Mouse (Mus musculus): ENCODE measurements at regions not wholly inside any gene's neighbourhood (a gene's known extent, or its start where the extent isn't known, plus 50 kb on each side); places are given as distances from the start of the nearest gene placed in this dataset.

DNA sequence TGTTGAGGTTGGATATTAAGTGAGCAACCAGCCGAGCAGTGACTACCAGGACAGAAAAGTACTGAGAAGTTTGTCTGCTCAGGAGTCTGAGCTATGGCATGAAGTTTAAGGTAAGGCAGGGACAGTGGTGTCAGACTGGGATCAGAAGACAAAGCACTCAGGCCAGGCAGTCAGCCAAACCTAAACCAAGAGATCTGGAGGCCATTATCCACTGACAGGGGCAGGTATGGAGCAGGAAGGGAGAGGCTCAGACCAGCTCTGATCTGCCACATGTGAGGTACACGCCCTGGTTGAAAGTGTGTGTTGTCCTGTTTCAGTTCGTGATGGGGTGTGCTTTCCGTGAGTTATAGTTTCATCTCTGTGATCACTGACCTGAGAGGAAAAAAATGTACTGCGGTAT lies 437.2 kb upstream of the Trpc7 start:
- DNase-seq (ENCODE audit: low spot score) (no peak), ATAC-seq (replicated peaks; ENCODE audit: low FRiP score, low TSS enrichment, low read depth) (no peak)
- H3K4me3 ChIP-seq (ENCODE audit: low read depth, low read length), result no peak overlapping the region

GRCm38 (mm10) chr13:57331868-57332267 lies 436.1 kb upstream of the Trpc7 start:
- DNase-seq (ENCODE audit: low spot score), result no peak
- H3K4me3 ChIP-seq (ENCODE audit: low read depth, low read length), result no peak overlapping the region
- 50% methylated on average over 5 of the region's 5 CpGs for WGBS

More for the DNA sequence above, 437.2 kb upstream of the Trpc7 start:
- Histone ChIP-seq H3K4me2 (ENCODE audit: low read length) (no peak overlapping the region), H3K9me3 (ENCODE audit: control insufficient read depth, low read length) (no peaks in the 10 kb centered on the region), H3K36me3 (ENCODE audit: control insufficient read depth, insufficient read depth, low read length) (no peaks in the 10 kb centered on the region), H3K27ac (ENCODE audit: low read depth) (no peak overlapping the region), H3K4me1 (replicated peaks; ENCODE audit: control insufficient read depth, insufficient read depth, low read length) (no peaks in the 10 kb centered on the region), H3K27me3 (replicated peaks; ENCODE audit: control insufficient read depth, insufficient read depth, low read length) (no peaks in the 10 kb centered on the region), H3K9ac (ENCODE audit: low read length) (no peak overlapping the region)
- 67% methylated on average over 5 of the region's 5 CpGs for WGBS

DNA sequence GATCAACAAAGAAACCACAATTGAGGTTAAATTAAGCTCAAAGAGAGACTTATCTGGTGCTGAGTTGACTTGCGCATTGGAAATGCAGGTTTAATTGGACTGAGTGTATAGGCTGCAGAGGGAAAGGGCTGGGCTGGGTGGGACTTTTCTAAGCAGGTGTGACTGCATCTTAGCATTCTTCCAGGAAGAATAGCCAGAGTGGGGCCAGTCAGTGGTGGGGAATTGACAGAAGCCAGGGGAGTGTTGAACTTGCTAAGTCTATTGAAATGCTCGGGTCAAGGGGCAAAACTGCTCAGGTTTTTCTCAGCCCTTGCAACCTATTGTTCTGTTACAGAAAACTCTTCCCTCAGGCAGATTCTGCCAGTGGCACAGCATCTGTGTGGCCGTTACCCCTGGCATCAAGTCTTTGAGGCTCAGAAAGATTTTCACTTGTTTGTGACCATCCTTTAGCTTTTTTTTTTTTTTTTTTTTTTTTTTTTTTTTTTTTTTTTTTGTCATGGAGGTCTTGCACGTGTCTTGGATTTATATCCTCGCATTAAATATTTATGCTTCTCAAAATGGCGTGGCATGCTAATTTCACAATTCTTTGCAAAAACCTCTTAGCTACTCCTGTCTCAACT lies 429.6 kb upstream of the Trpc7 start:
- Histone ChIP-seq H3K4me3 (ENCODE audit: low read depth, low read length) (no peak overlapping the region), H3K36me3 (ENCODE audit: control insufficient read depth, insufficient read depth, low read length) (no peaks in the 10 kb centered on the region), H3K9ac (ENCODE audit: low read length) (no peak overlapping the region), H3K9me3 (ENCODE audit: control insufficient read depth, low read length) (no peaks in the 10 kb centered on the region), H3K27me3 (replicated peaks; ENCODE audit: control insufficient read depth, insufficient read depth, low read length) (no peaks in the 10 kb centered on the region), H3K4me1 (replicated peaks; ENCODE audit: control insufficient read depth, insufficient read depth, low read length) (no peaks in the 10 kb centered on the region), H3K4me2 (ENCODE audit: low read length) (no peak overlapping the region), H3K27ac (ENCODE audit: low read depth) (no peak overlapping the region)
- ATAC-seq (replicated peaks; ENCODE audit: low FRiP score, low TSS enrichment, low read depth) (no peak), DNase-seq (ENCODE audit: low spot score) (no peak)
- WGBS, result 81% methylated on average over 6 of the region's 6 CpGs

More at GRCm38 (mm10) chr13:57331868-57332267, 436.1 kb upstream of the Trpc7 start:
- Histone ChIP-seq H3K9me3 (ENCODE audit: control insufficient read depth, low read length) (no peaks in the 10 kb centered on the region), H3K36me3 (ENCODE audit: control insufficient read depth, insufficient read depth, low read length) (no peaks in the 10 kb centered on the region), H3K9ac (ENCODE audit: low read length) (no peak overlapping the region), H3K4me1 (replicated peaks; ENCODE audit: control insufficient read depth, insufficient read depth, low read length) (no peaks in the 10 kb centered on the region), H3K27ac (ENCODE audit: low read depth) (no peak overlapping the region), H3K4me2 (ENCODE audit: low read length) (no peak overlapping the region), H3K27me3 (replicated peaks; ENCODE audit: control insufficient read depth, insufficient read depth, low read length) (no peaks in the 10 kb centered on the region)
- no peak for ATAC-seq (replicated peaks; ENCODE audit: low FRiP score, low TSS enrichment, low read depth)

- ATAC-seq (replicated peaks; ENCODE audit: low FRiP score, low TSS enrichment, low read depth), result no peak
- Histone ChIP-seq H3K9me3 (ENCODE audit: control insufficient read depth, low read length) (no peaks in the 10 kb centered on the region), H3K27me3 (replicated peaks; ENCODE audit: control insufficient read depth, insufficient read depth, low read length) (no peaks in the 10 kb centered on the region), H3K36me3 (ENCODE audit: control insufficient read depth, insufficient read depth, low read length) (no peaks in the 10 kb centered on the region), H3K9ac (ENCODE audit: low read length) (no peak overlapping the region), H3K4me3 (ENCODE audit: low read depth, low read length) (no peak overlapping the region), H3K4me1 (replicated peaks; ENCODE audit: control insufficient read depth, insufficient read depth, low read length) (peaks cover 6% of the 10 kb centered on the region; the same call in 1 of the 2 replicates), H3K4me2 (ENCODE audit: low read length) (no peak overlapping the region), H3K27ac (ENCODE audit: low read depth) (no peak overlapping the region)
- 29% methylated on average over 11 of the region's 11 CpGs for WGBS
- no peak for DNase-seq (ENCODE audit: low spot score)
These were observed 420.6 kb upstream of the Trpc7 start for GRCm38 (mm10) chr13:57316211-57317005.

DNA sequence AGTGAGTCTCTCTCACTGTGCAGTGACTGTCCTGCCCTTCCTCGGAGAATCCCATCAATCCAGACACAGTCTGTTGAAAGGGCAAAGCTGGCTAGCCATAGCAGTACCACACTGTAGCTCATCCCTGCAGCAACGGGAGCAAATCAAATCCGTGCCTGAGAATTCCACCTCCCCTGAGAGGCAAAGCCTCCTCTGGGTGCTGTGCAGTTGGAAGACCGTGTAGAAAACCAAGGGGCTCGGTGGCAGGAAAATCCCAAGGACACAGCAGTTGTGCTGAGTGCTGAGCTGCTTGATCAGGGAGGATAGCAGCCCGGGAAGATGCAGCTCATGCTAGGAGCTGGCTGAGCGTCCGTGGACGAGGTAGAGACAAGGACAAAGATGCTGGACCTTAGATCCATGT lies 418.7 kb upstream of the Trpc7 start:
- H3K36me3 ChIP-seq (ENCODE audit: control insufficient read depth, insufficient read depth, low read length), result no peaks in the 10 kb centered on the region
- peaks cover 4% of the 10 kb centered on the region; the same call in 1 of the 2 replicates for H3K9me3 ChIP-seq (ENCODE audit: control insufficient read depth, low read length)
- no peak overlapping the region for H3K9ac ChIP-seq (ENCODE audit: low read length)
- WGBS, result 42% methylated on average over 9 of the region's 9 CpGs
- ATAC-seq (replicated peaks; ENCODE audit: low FRiP score, low TSS enrichment, low read depth) (no peak), DNase-seq (ENCODE audit: low spot score) (no peak)
- no peak overlapping the region for H3K4me3 ChIP-seq (ENCODE audit: low read depth, low read length)
- peaks cover 6% of the 10 kb centered on the region; the same call in 1 of the 2 replicates for H3K4me1 ChIP-seq (replicated peaks; ENCODE audit: control insufficient read depth, insufficient read depth, low read length)
- no peak overlapping the region for H3K27ac ChIP-seq (ENCODE audit: low read depth)
- H3K27me3 ChIP-seq (replicated peaks; ENCODE audit: control insufficient read depth, insufficient read depth, low read length), result no peaks in the 10 kb centered on the region
- H3K4me2 ChIP-seq (ENCODE audit: low read length), result no peak overlapping the region

DNA sequence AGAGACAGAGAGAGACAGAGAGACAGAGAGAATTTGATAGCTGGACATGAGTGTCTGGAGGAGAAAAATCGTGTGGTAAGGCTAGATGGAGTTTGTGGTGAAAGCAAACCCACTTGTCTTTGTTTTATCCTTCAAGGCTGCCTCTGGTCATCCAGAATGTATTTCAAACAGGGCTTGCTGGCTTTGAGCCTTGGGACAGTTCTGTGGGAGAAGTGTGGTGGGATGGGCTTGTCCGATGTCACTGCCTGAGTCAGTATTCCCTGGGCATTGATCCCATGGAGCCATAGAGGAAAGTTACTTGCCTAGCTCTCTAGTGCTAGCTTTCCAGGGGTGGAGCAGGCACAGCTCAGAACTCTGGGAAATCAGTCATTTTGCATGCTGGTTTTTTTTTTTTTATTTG lies 417.9 kb upstream of the Trpc7 start:
- 50% methylated on average over 2 of the region's 2 CpGs for WGBS
- no peak for DNase-seq (ENCODE audit: low spot score)
- H3K27ac ChIP-seq (ENCODE audit: low read depth), result no peak overlapping the region
- peaks cover 6% of the 10 kb centered on the region; the same call in 1 of the 2 replicates for H3K4me1 ChIP-seq (replicated peaks; ENCODE audit: control insufficient read depth, insufficient read depth, low read length)
- H3K9ac ChIP-seq (ENCODE audit: low read length), result no peak overlapping the region
- H3K4me2 ChIP-seq (ENCODE audit: low read length), result no peak overlapping the region
- H3K36me3 ChIP-seq (ENCODE audit: control insufficient read depth, insufficient read depth, low read length), result no peaks in the 10 kb centered on the region
- H3K4me3 ChIP-seq (ENCODE audit: low read depth, low read length), result no peak overlapping the region
- H3K9me3 ChIP-seq (ENCODE audit: control insufficient read depth, low read length), result peaks cover 5% of the 10 kb centered on the region; the same call in 1 of the 2 replicates
- H3K27me3 ChIP-seq (replicated peaks; ENCODE audit: control insufficient read depth, insufficient read depth, low read length), result no peaks in the 10 kb centered on the region
- no peak for ATAC-seq (replicated peaks; ENCODE audit: low FRiP score, low TSS enrichment, low read depth)

GRCm38 (mm10) chr13:57311235-57311634 lies 415.4 kb upstream of the Trpc7 start:
- no peaks in the 10 kb centered on the region for H3K36me3 ChIP-seq (ENCODE audit: control insufficient read depth, insufficient read depth, low read length)
- no peak for ATAC-seq (replicated peaks; ENCODE audit: low FRiP score, low TSS enrichment, low read depth)
- H3K9ac ChIP-seq (ENCODE audit: low read length), result no peak overlapping the region
- H3K4me3 ChIP-seq (ENCODE audit: low read depth, low read length), result no peak overlapping the region
- H3K4me2 ChIP-seq (ENCODE audit: low read length), result no peak overlapping the region
- WGBS, result 49% methylated on average over 2 of the region's 2 CpGs
- DNase-seq (ENCODE audit: low spot score), result no peak
- H3K27me3 ChIP-seq (replicated peaks; ENCODE audit: control insufficient read depth, insufficient read depth, low read length), result no peaks in the 10 kb centered on the region
- H3K9me3 ChIP-seq (ENCODE audit: control insufficient read depth, low read length), result peaks cover 5% of the 10 kb centered on the region; the same call in 1 of the 2 replicates
- H3K27ac ChIP-seq (ENCODE audit: low read depth), result no peak overlapping the region
- peaks cover under 1% of the 10 kb centered on the region; the same call in 1 of the 2 replicates for H3K4me1 ChIP-seq (replicated peaks; ENCODE audit: control insufficient read depth, insufficient read depth, low read length)

- 85% methylated on average over 4 of the region's 4 CpGs for WGBS
- no peak overlapping the region for H3K9ac ChIP-seq (ENCODE audit: low read length)
- no peak overlapping the region for H3K4me2 ChIP-seq (ENCODE audit: low read length)
- no peak overlapping the region for H3K4me3 ChIP-seq (ENCODE audit: low read depth, low read length)
- ATAC-seq (replicated peaks; ENCODE audit: low FRiP score, low TSS enrichment, low read depth) (no peak), DNase-seq (ENCODE audit: low spot score) (no peak)
- H3K4me1 ChIP-seq (replicated peaks; ENCODE audit: control insufficient read depth, insufficient read depth, low read length), result no peaks in the 10 kb centered on the region
- peaks cover 5% of the 10 kb centered on the region; the same call in 1 of the 2 replicates for H3K9me3 ChIP-seq (ENCODE audit: control insufficient read depth, low read length)
- H3K27me3 ChIP-seq (replicated peaks; ENCODE audit: control insufficient read depth, insufficient read depth, low read length), result no peaks in the 10 kb centered on the region
- no peak overlapping the region for H3K27ac ChIP-seq (ENCODE audit: low read depth)
- H3K36me3 ChIP-seq (ENCODE audit: control insufficient read depth, insufficient read depth, low read length), result no peaks in the 10 kb centered on the region
These were observed 413.8 kb upstream of the Trpc7 start for GRCm38 (mm10) chr13:57309618-57310017.
